Mouse (Mus musculus) hindbrain, embryonic 13.5 days (tissue): Measurements from ENCODE around the gene Ctsd. TPM values are rescaled to one million over a fixed set of nuclear protein-coding genes. Genes with fewer than 3 reads are reported as not detected.
A peak's percentile ranks its signal among the peaks of the same experiment; 100 is the strongest.

Source experiments
- ATAC-seq: fragments of 200-750 bp; cut with Nextera tagmentation; 2 replicates; pipeline ENCODE4 v1.8.0; 2017; ENCODE audit warnings: moderate TSS enrichment; ENCODE audit not compliant: low FRiP score
- H3K27ac ChIP-seq: fragments of 300-500 bp; sonication (generic); 2 replicates; pipeline ENCODE4 v1.5.1; 2015; ENCODE audit warnings: inconsistent platforms, mild to moderate bottlenecking, moderate library complexity
- H3K27me3 ChIP-seq: fragments of 300-500 bp; sonication (generic); 2 replicates; pipeline ENCODE4 v1.6.1; 2015; ENCODE audit warnings: mild to moderate bottlenecking, inconsistent platforms
- H3K36me3 ChIP-seq: fragments of 300-500 bp; sonication (generic); 2 replicates; pipeline ENCODE4 v1.6.1; 2015; ENCODE audit warnings: mild to moderate bottlenecking, inconsistent platforms
- H3K4me1 ChIP-seq: fragments of 300-500 bp; sonication (generic); replicated peaks from 2 replicates; pipeline ENCODE4 v1.6.1; 2015; ENCODE audit warnings: inconsistent platforms
- H3K4me2 ChIP-seq: fragments of 300-500 bp; sonication (generic); 2 replicates; pipeline ENCODE4 v1.6.1; 2015; ENCODE audit warnings: inconsistent platforms, mild to moderate bottlenecking, moderate library complexity
- H3K4me3 ChIP-seq: fragments of 300-500 bp; sonication (generic); 2 replicates; pipeline ENCODE4 v1.5.1; 2015; ENCODE audit warnings: mild to moderate bottlenecking, inconsistent platforms
- H3K9ac ChIP-seq: fragments of 300-500 bp; sonication (generic); 2 replicates; pipeline ENCODE4 v1.6.1; 2015; ENCODE audit warnings: mild to moderate bottlenecking, inconsistent platforms
- H3K9me3 ChIP-seq: fragments of 300-500 bp; sonication (generic); 2 replicates; pipeline ENCODE4 v1.6.1; 2016; ENCODE audit warnings: inconsistent platforms
- WGBS: fragments of 180-500 bp; shearing (Covaris S2); methylation state at CpG from one replicate; pipeline ENCODE4 v1.1.7; 2015; 5-methylcytosine and 5-hydroxymethylcytosine counted together
- polyA plus RNA-seq: library from polyadenylated mRNA; unstranded; fragments of >200 nt; fragmentation: Nextera tagmentation; extraction: Ambion mirVana; gene quantifications from 2 replicates; pipeline ENCODE4 v1.2.1, GENCODE M21; 2015

Ctsd gene
- polyA plus RNA-seq, 1 experiment from 2014 or later = 293 TPM

DNA sequence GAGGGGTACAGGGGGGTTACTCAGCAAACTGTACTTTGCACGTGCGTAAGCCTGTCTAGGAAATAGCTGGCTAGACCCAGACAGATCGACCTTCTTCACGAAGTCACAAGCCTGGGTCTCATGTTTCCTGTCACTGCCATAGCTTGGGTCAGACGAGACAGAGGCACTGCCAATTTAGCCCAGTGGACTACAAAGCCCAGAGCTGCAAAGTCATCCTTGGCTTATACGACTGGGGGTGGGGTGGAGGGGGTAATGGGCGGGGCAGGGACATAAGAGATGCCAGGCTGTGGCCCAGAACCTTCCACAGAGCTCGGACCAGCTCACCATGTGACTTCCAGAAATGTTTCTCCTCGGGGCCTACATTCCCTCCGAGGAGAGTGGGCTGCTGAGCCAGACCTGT is 3.5 kb downstream of the Ctsd start:
- WGBS = 93% methylated on average over 10 of the region's 10 CpGs
- no peaks in the 10 kb centered on the region for H3K9me3 ChIP-seq
- ATAC-seq = no peak

DNA sequence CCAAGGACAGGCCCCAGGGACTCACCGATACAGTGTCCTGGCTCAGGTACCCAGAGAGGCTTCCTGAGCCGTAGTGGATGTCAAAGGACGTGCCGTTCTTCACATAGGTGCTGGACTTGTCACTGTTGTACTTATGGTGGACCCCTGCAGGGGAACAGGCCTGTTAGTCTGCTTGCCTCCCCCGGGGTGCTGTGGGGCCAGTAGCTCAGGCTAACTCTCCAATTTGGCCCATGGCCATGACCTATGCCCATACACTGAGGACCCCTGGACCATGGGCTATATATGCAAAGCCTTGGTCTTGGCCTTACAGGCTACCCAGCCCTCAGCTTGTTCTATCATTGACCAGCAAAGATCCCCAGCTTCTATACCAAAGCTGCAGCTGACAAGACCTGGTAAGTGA is 5.3 kb downstream of the Ctsd start, which contains the start of gene Gm49369:
TSS of gene Gm49369 (minus strand) at position 101 of the 400 bp plus-strand sequence.
- Histone ChIP-seq H3K27ac (no peak within 1 kb of the TSS), H3K4me3 (no peak within 1 kb of the TSS), H3K27me3 (no peaks in the 10 kb centered on the region), H3K4me1 (peaks cover 24% of the 10 kb centered on the region), H3K36me3 (peaks cover 84% of the 10 kb centered on the region), H3K9ac (no peak within 1 kb of the TSS), H3K4me2 (no peak within 1 kb of the TSS), H3K9me3 (no peaks in the 10 kb centered on the region)
- ATAC-seq = no peak
- WGBS = 93% methylated on average over 5 of the region's 5 CpGs

More for the DNA sequence above, 3.5 kb downstream of the Ctsd start:
- Histone ChIP-seq H3K4me3 (no peak overlapping the region), H3K4me2 (no peak overlapping the region), H3K27me3 (no peaks in the 10 kb centered on the region), H3K9ac (peak overlapping the region; percentile 46; the same call in 1 of the 2 replicates), H3K4me1 (peaks cover 24% of the 10 kb centered on the region), H3K36me3 (peaks cover 66% of the 10 kb centered on the region), H3K27ac (no peak overlapping the region)

DNA sequence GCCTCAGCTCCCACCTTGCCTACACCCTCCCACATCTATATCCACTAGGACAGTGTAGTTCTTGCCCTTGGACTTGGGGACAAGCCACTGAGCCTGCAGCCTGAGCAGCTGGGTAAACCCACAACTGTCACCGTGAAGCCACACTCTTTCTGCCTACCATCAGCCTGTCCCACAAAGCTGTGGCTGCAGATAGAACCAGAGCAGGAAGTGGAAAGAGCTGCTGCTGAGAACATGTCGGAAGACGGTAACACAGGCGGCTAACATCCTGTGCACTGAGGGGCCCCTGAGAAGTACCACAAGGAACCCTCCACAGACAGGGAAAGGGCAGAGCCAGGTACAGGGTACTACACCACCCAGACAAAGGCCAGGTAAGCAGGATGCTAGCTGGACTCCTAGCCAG is 6.7 kb downstream of the Ctsd start:
- Histone ChIP-seq H3K27ac (no peak overlapping the region), H3K9me3 (no peaks in the 10 kb centered on the region), H3K27me3 (no peaks in the 10 kb centered on the region), H3K4me2 (no peak overlapping the region), H3K36me3 (peaks cover 98% of the 10 kb centered on the region), H3K4me1 (peaks cover 13% of the 10 kb centered on the region), H3K4me3 (no peak overlapping the region), H3K9ac (no peak overlapping the region)
- ATAC-seq = no peak
- WGBS = 84% methylated on average over 4 of the region's 4 CpGs

DNA sequence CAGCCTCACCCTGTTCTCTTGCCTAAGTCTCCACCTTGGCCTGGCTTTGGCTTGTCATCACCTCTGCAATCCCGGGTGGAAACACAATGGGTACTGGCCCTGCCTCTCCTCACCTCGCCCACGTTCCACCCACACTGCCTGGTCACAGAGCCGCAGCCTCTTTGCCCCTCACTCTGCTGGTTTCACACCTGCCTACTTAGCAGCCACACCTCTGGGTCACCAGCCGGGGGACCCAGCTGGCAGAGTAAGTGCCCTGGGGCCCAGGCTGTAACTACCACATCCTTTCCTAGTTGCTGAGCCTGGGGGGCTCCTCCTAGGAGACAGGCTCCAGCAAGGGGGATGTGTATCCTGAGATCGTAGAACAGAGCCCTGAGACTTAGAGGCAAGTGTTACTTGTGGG is 8.7 kb downstream of the Ctsd start:
- Histone ChIP-seq H3K27ac (no peak overlapping the region), H3K4me1 (no peaks in the 10 kb centered on the region), H3K36me3 (peaks cover 99% of the 10 kb centered on the region), H3K4me2 (no peak overlapping the region), H3K4me3 (no peak overlapping the region), H3K9me3 (no peaks in the 10 kb centered on the region), H3K27me3 (peaks cover 3% of the 10 kb centered on the region), H3K9ac (no peak overlapping the region)
- 91% methylated on average over 6 of the region's 6 CpGs for WGBS
- ATAC-seq = no peak

DNA sequence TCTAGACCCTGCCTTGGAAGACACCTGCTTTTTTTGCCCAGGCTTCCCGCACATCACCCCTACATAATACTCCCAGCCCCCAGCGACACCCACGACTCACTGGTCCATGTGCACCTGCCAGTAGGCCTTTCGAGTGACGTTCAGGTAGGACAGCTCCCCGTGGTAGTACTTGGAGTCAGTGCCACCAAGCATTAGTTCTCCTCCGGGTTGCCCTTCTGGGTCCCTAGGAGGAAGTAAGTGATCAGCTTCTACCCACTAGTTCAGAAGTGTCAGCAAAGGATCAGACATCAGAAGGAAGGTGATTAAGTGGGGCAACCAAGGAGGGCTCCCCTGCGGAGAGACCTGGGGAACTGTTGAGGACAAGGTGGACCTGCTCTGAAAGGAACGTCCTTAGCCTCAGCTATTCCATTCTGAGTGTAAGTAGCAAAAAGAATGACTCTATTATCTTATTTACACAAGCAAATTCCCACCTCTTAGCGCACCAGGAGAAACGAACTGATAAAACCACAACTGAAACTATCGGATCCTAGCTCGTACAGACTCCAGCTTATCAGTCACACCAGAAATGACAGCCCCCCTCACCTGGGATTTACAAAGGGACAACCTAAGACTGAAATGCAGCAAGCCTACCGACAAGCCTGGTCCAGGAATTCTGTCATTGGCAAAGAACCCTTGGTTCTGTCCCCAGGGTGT is 10.5 kb downstream of the Ctsd start:
- WGBS = 94% methylated on average over 14 of the region's 14 CpGs
- Histone ChIP-seq H3K27me3 (peaks cover 21% of the 10 kb centered on the region), H3K4me2 (no peak overlapping the region)

DNA sequence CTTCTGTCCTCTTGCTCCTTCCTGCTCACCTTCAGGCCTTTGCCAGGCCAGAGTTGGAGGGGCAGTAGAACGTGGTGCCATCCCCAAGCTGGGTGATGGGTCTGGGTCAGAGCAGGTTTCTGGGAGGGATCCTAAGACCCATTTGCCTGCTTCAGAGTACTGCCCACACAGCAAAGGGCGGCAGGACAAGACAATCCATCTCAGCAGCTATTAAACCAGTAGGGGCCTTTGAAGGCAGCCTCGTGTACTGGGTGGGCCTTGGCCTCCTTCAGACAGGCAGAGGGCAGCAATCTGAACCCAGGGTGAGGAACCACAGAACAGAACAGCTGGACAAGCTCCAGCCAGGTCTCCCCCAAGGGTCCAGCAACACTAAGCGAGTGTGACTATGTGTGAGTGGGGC is 11.7 kb downstream of the Ctsd start:
- 90% methylated on average over 4 of the region's 4 CpGs for WGBS
- H3K27ac ChIP-seq = no peak overlapping the region
- peaks cover 15% of the 10 kb centered on the region for H3K4me1 ChIP-seq
- H3K4me3 ChIP-seq = no peak overlapping the region
- peaks cover 69% of the 10 kb centered on the region for H3K36me3 ChIP-seq
- H3K9me3 ChIP-seq = no peaks in the 10 kb centered on the region
- peaks cover 34% of the 10 kb centered on the region for H3K27me3 ChIP-seq
- ATAC-seq = no peak
- no peak overlapping the region for H3K4me2 ChIP-seq
- no peak overlapping the region for H3K9ac ChIP-seq

More for the DNA sequence above, 10.5 kb downstream of the Ctsd start:
- Histone ChIP-seq H3K9me3 (no peaks in the 10 kb centered on the region), H3K9ac (no peak overlapping the region), H3K4me3 (no peak overlapping the region), H3K27ac (no peak overlapping the region), H3K4me1 (peaks cover 3% of the 10 kb centered on the region), H3K36me3 (peaks cover 82% of the 10 kb centered on the region)
- ATAC-seq = no peak

DNA sequence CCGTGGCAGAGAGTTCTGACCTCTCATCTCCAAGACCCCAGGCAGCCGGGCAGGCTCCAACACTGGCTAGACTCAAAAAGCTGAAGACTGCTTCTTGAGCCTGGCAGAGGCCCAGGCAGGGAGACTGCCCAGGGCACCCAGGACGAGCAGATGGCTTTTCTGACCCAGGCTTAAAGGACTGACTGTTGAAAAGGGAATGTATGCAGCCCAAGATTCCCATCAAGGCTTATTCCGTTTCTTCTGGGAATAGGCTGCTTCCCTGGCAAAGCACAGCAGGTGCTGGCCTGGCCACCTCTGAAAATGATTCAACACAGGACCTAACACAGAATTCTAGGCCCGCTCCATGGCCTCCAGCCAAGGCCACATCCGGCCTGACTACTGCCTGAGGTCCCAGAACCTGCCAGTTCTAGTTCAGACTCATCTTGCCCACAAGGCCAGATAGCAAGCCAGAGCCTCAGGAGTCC is 12.5 kb downstream of the Ctsd start:
- H3K27me3 ChIP-seq = peaks cover 42% of the 10 kb centered on the region
- no peak overlapping the region for H3K27ac ChIP-seq
- no peaks in the 10 kb centered on the region for H3K9me3 ChIP-seq
- H3K4me1 ChIP-seq = peaks cover 18% of the 10 kb centered on the region
- no peak for ATAC-seq
- no peak overlapping the region for H3K4me2 ChIP-seq
- 87% methylated on average over 6 of the region's 6 CpGs for WGBS
- H3K9ac ChIP-seq = no peak overlapping the region
- peaks cover 61% of the 10 kb centered on the region for H3K36me3 ChIP-seq
- H3K4me3 ChIP-seq = no peak overlapping the region

DNA sequence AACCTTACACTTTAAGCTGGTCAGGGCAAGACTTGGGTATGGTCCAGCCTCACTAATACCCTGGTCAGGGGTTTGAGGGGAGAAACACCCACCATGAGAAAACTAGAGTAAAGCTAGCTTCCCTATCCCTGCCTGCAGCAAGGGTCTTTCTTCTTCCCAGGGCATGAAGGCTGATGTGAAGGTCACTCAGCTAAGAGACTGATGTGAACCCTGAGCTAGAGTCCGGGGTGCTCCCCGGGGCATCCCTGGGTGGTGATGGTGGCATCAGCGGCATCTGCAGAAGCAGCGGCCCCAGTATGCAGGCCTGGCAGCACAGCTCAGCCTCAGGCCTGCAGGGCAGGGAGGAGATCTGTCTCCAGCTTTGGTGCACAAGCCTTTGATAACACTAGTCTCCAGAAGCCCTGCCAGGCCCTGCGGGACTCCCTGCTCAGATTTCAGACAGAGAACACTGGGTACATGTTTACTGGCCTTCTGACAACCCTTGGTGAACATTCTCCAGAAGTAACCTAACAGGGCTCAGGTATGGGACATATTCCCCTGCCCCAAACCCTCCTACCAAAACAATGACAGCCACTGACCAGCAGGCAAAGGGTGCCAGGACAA is 13.3 kb downstream of the Ctsd start:
- Histone ChIP-seq H3K36me3 (peaks cover 53% of the 10 kb centered on the region), H3K9me3 (no peaks in the 10 kb centered on the region), H3K4me3 (no peak overlapping the region), H3K27ac (no peak overlapping the region), H3K9ac (no peak overlapping the region), H3K4me2 (no peak overlapping the region), H3K4me1 (peaks cover 18% of the 10 kb centered on the region), H3K27me3 (peaks cover 50% of the 10 kb centered on the region)
- ATAC-seq = no peak
- WGBS = 94% methylated on average over 5 of the region's 5 CpGs

DNA sequence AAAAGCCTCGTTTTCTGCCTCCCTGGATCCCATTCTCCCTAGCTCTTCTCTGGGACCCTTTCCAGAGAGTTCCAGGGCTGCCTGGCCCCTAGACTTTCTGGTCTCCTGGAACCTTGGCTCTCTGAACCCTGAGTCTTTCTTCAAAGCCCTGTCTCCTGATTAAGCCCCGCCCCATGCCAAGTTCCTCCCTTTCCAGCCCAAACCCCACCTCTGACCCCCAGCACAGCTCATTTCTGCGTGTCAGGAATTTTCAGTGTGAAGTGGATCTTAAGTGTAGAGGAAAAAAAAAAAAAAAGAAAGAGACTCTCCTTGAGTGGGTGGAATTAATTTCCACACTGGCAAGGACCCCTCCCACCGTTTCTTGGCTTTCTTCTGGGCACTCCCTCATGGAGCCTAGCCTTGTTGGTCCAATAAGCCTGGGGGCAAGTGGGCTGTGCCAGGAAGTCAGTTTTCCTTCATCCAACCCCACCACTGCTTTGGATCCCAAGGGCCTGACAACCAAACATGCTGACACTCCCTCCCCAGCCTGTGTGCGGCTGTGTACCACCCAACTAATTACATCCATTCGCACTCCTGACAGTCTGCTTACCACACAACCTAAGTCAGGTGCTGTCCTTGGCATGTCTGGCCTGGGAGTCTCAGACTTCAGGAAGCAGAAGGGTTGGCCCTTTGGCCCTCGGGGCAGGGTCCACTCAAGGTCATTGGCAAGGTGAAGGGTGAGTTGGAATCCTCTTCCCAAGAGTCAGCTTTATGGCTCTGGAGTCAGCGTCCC is 14.0 kb downstream of the Ctsd start, which contains the start of gene Ifitm10:
TSS of gene Ifitm10 (minus strand) at position 113 of the 772 bp plus-strand sequence.
- Histone ChIP-seq H3K27ac (no peak within 1 kb of the TSS), H3K4me3 (no peak within 1 kb of the TSS; the same call in 1 of the 2 replicates), H3K4me2 (peak within 1 kb of the TSS; percentile 68), H3K9me3 (no peaks in the 10 kb centered on the region), H3K9ac (no peak within 1 kb of the TSS), H3K4me1 (peaks cover 18% of the 10 kb centered on the region), H3K36me3 (peaks cover 46% of the 10 kb centered on the region), H3K27me3 (peaks cover 54% of the 10 kb centered on the region)
- no peak for ATAC-seq
- WGBS = 73% methylated on average over 8 of the region's 8 CpGs

DNA sequence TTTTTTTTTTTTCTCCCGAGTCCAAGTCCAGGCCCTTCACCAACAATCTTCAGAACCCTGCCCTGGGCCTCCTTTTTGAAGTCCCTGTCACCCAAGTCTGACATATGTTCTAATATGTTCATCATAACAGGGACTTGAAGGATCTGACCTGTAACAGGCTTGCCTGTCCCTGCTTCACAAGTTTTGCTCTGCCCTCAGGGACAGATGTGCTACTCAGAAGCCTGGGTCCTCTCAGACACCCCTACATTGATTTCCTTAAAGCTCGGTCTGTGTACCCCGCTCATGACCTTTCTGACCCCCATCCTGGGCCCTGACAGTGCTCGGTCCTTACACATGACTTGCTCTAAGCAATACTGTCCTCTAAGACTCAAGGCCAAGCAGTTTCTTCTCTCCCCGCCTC is 14.8 kb downstream of the Ctsd start:
- peaks cover 62% of the 10 kb centered on the region for H3K27me3 ChIP-seq

DNA sequence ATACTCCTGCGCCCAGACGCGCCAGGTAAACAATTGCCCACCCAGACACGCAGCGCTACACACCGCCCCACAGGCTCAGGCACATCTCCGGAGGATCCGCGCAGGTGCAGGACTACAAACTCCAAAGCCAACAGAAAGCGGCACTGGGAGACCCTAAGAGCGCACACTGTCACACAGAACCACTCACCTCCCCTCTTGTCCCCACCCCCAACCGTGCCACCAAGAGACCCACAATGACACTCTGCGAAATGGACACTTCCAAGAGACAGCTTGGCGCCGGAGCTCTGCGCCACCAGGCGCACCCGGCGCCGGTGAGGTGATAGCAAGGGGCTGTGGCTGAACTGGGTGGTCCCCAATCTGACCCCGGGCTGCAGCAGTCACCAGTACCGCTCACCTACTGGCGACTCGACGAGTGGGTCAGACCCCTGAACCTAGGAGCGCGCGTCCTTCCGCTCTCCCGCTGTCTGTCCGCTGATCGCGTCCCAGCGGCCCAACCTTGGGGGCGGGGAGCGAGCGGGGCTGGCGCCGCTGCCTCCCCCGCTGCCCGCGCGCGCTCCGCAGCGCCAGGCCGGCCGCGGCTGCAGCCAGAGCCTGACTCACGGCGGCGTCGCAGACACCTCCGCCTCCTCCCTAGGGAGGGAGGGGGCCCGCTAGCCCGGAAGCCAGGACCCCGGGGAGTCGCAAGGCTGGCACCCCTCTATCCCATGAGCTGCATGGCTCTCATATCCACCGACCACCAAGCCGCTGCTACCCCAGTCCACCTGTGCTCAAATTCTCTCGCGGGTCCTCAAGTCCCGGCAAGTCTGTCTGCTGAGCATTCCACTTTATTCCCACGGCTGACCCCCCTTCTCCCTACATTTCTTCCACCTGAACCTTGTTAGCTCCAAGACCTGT is 15.8 kb downstream of the Ctsd start:
- peak; percentile 49 for ATAC-seq
- Histone ChIP-seq H3K4me3 (peak overlapping the region; percentile 44), H3K4me1 (peaks cover 18% of the 10 kb centered on the region), H3K9me3 (no peaks in the 10 kb centered on the region), H3K9ac (peak overlapping the region; percentile 68), H3K4me2 (peak overlapping the region; percentile 68), H3K27me3 (peaks cover 62% of the 10 kb centered on the region), H3K36me3 (peaks cover 28% of the 10 kb centered on the region), H3K27ac (no peak overlapping the region)
- 3% methylated on average over 64 of the region's 64 CpGs for WGBS

More for the DNA sequence above, 14.8 kb downstream of the Ctsd start:
- no peaks in the 10 kb centered on the region for H3K9me3 ChIP-seq
- peaks cover 38% of the 10 kb centered on the region for H3K36me3 ChIP-seq
- H3K27ac ChIP-seq = no peak overlapping the region
- peaks cover 18% of the 10 kb centered on the region for H3K4me1 ChIP-seq
- H3K4me2 ChIP-seq = no peak overlapping the region
- no peak overlapping the region for H3K4me3 ChIP-seq
- WGBS = 78% methylated on average over 5 of the region's 5 CpGs
- no peak for ATAC-seq
- no peak overlapping the region for H3K9ac ChIP-seq
